Mouse (Mus musculus) heart, adult 2 months (tissue): ENCODE measurements around the gene Clec2g. TPM values are rescaled to one million over a fixed set of nuclear protein-coding genes. Genes with fewer than 3 reads are reported as not detected.
"Not testable (repeated sequence)": the region's sequence is repeated elsewhere in the genome, so short reads cannot be mapped to it uniquely, and the experiment has no call there.

Experiments used
- DNase-seq, 2 experiments: peaks; one replicate each; pipeline ENCODE4 v3.0.0; 2021
- H3K27ac ChIP-seq: fragments of 200-600 bp; 2 replicates; pipeline ENCODE4 v1.8.1; 2022
- H3K27me3 ChIP-seq: fragments of 200-500 bp; 2 replicates; pipeline ENCODE4 v1.6.1; 2012; ENCODE audit warnings: mild to moderate bottlenecking, low read length, inconsistent platforms, mixed read lengths; ENCODE audit not compliant: control insufficient read depth, insufficient read depth
- H3K36me3 ChIP-seq: fragments of 200-500 bp; 2 replicates; pipeline ENCODE4 v1.6.1; 2012; ENCODE audit warnings: low read length, inconsistent platforms; ENCODE audit not compliant: control insufficient read depth, insufficient read depth
- H3K4me1 ChIP-seq: fragments of 200-500 bp; 2 replicates; pipeline ENCODE4 v1.6.1; 2011; ENCODE audit warnings: low read length; ENCODE audit not compliant: control insufficient read depth, insufficient read depth
- H3K4me3 ChIP-seq: fragments of 200-600 bp; 2 replicates; pipeline ENCODE4 v1.8.1; 2022
- H3K79me2 ChIP-seq: fragments of 200-500 bp; replicated peaks from 2 replicates; pipeline ENCODE4 v1.6.1; 2012; ENCODE audit warnings: mild to moderate bottlenecking, inconsistent platforms, low read length, moderate library complexity, mixed read lengths; ENCODE audit not compliant: control insufficient read depth, insufficient read depth
- H3K9ac ChIP-seq: fragments of 200-500 bp; 2 replicates; pipeline ENCODE4 v1.6.1; 2012; ENCODE audit warnings: low read depth, mild to moderate bottlenecking, control low read depth, inconsistent platforms, low read length, mixed read lengths
- CTCF ChIP-seq: fragments of 200-600 bp; IDR thresholded peaks from 2 replicates; pipeline ENCODE4 v1.8.1; 2022; ENCODE audit warnings: antibody characterized with exemption, mild to moderate bottlenecking, moderate library complexity
- EP300 ChIP-seq: fragments of 200-500 bp; IDR thresholded peaks from 2 replicates; pipeline ENCODE4 v1.6.1; 2011; ENCODE audit warnings: low read depth, low read length, control low read depth; ENCODE audit not compliant: insufficient read depth
- POLR2A ChIP-seq: fragments of 200-500 bp; IDR thresholded peaks from 2 replicates; pipeline ENCODE4 v1.6.1; 2011; ENCODE audit warnings: mild to moderate bottlenecking, low read depth, low read length, control low read depth; ENCODE audit not compliant: insufficient read depth
- WGBS: fragments of 180-500 bp; shearing (Covaris S2); methylation state at CpG from one replicate; pipeline ENCODE4 v1.1.7; 2018; 5-methylcytosine and 5-hydroxymethylcytosine counted together
- intact Hi-C: fragments of 180-260 bp; cut with DNase I; formaldehyde crosslinking; loops from one replicate; pipeline ENCODE4 v1.15.1; 2025
- polyA plus RNA-seq: library from polyadenylated mRNA; depleted of rRNA; stranded (reverse); fragments of >200 nt; gene quantifications from 2 replicates; pipeline ENCODE4 v1.2.3, GENCODE M21; 2012
- total RNA-seq, 2 experiments: library from RNA; stranded (reverse); gene quantifications; 2 replicates each; pipeline ENCODE4 v1.2.3; 2021

Clec2g gene
- total and polyA plus RNA-seq, 3 experiments: 1.5 to 2.9 TPM; not detected in 1

DNA sequence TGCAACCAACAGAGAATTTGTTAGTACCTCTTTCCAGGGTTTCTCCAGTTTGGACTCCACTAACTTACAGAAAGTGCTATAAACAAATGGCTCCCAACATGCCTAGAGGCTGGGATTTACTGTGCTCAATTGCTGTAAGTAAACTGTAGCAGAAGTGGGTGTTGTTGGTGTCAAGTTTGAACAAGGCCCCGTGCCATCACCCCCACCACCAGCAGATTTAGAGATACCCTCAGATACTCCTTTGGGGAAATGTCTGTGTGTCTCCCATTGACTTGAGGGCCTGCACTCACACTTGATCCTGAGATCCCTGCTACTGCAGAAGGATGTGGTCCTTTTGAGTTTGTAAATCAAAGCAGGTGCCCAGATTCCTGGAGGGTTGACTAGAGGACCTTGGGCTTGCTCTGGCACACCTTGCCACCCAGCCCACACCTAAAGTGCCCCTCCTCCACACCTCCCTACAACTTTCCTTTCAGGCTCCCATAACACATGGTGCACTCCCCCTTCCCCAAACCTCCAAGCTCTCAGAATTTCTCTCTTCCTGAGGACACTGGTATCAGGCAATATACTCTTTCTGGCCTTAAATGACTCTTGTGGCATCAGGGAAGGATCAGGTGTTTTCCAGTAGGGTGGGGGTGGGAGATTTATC, 37.3 kb downstream of the Clec2g start:
- H3K9ac ChIP-seq: no peak overlapping the region
- no peak overlapping the region for H3K27ac ChIP-seq
- H3K4me1 ChIP-seq: no peaks in the 10 kb centered on the region
- H3K4me3 ChIP-seq: no peak overlapping the region
- intact Hi-C loops: loop anchor here (1.0 kb wide), 1 partner anchor 83 kb away; no protein-coding TSS in a partner anchor
- no peak for TF ChIP-seq CTCF
- no peak for TF ChIP-seq POLR2A
- TF ChIP-seq EP300: no peak
- 57% methylated on average over 1 of the region's 1 CpGs for WGBS
- DNase-seq: no peak
- no peaks in the 10 kb centered on the region for H3K36me3 ChIP-seq
- no peaks in the 10 kb centered on the region for H3K27me3 ChIP-seq
- no peaks in the 10 kb centered on the region for H3K79me2 ChIP-seq

DNA sequence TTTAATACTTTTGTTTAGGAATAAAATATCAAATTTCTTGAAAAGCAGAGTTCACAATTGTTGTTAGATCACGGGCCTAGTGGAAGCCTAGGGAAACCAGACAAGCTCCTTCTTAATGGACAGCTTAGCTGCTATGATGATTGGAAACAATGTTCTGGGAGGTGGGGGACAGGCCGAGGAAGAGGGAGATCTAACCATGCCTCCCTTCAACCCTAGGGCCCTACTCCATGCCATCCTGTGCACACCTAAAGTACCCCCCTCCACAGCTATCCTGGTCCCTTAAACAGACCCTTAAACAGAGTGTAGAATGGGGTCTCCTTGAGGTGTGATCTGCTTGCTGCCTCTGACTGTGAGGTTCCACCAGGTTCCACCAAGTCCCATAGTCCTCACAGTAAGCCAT, 38.0 kb downstream of the Clec2g start:
- TF ChIP-seq EP300 (no peak), POLR2A (no peak), CTCF (no peak)
- H3K36me3 ChIP-seq: no peaks in the 10 kb centered on the region
- H3K4me1 ChIP-seq: no peaks in the 10 kb centered on the region
- no peak overlapping the region for H3K27ac ChIP-seq
- WGBS: 89% methylated on average over 2 of the region's 2 CpGs
- H3K79me2 ChIP-seq: no peaks in the 10 kb centered on the region
- H3K27me3 ChIP-seq: no peaks in the 10 kb centered on the region
- intact Hi-C loops: loop anchor here (1.0 kb wide), 1 partner anchor 84 kb away; no protein-coding TSS in a partner anchor
- no peak for DNase-seq
- no peak overlapping the region for H3K9ac ChIP-seq
- no peak overlapping the region for H3K4me3 ChIP-seq

DNA sequence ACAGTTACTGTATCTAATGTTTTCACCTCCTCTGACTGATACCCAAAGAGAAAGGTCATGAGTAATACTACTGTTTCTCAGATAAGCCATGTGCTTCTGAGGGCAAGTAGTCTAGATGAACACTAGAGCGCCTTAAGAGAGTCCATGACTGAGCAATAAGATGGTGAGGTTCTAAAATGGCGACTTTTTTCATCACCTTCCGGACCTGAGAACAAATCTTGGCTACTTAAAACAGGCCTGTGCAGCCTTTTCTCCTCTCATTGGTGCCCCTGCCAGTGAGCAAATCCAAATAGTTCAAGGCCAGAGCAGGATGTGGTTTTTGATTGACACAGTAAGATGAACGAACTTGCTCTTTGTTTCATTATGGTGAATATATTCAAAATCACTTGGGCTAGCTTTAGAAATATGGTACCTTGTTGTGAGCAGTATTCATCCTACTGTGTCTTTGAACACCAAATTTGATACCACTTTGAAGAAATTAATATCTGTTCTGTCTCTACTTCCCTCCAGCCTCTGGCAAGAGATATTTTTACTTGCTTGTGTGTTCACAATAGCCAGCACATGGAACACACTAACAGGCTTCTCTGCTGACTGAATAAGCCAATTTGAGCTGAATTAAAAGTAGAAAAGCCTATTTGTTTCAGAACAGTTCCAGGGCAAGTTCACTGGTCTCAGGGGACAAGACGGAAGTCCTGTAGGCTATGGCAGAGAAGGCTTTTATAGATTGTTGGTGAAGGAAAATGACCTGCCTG, 38.7 kb downstream of the Clec2g start:
- no peak overlapping the region for H3K4me3 ChIP-seq
- H3K4me1 ChIP-seq: no peaks in the 10 kb centered on the region
- H3K79me2 ChIP-seq: no peaks in the 10 kb centered on the region
- H3K27ac ChIP-seq: no peak overlapping the region
- no peaks in the 10 kb centered on the region for H3K36me3 ChIP-seq
- no peaks in the 10 kb centered on the region for H3K27me3 ChIP-seq
- DNase-seq: no peak
- intact Hi-C loops: loop anchor here (1.0 kb wide), 1 partner anchor 85 kb away; no protein-coding TSS in a partner anchor
- WGBS: 82% methylated on average over 5 of the region's 5 CpGs
- H3K9ac ChIP-seq: no peak overlapping the region
- no peak for TF ChIP-seq POLR2A
- TF ChIP-seq CTCF: no peak
- no peak for TF ChIP-seq EP300

DNA sequence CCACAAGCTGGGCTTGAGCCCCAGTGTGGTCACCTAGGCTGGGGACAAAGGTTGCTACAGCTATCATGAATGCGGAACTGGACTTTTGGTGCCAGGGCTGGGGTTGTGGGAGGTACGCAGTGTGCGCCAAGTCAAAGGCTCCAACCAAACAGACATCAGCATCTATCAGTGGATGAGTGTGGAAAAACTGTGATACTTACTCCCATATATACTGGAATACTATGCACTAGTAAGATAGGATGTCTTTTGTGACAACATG, 39.2 kb downstream of the Clec2g start:
- H3K79me2 ChIP-seq: no peaks in the 10 kb centered on the region
- H3K27me3 ChIP-seq: no peaks in the 10 kb centered on the region
- H3K4me1 ChIP-seq: no peaks in the 10 kb centered on the region
- 89% methylated on average over 3 of the region's 3 CpGs for WGBS
- DNase-seq: no peak
- intact Hi-C loops: no loop called here
- H3K36me3 ChIP-seq: no peaks in the 10 kb centered on the region
- no peak overlapping the region for H3K27ac ChIP-seq
- TF ChIP-seq CTCF: no peak
- TF ChIP-seq POLR2A: no peak
- no peak for TF ChIP-seq EP300
- H3K9ac ChIP-seq: no peak overlapping the region
- no peak overlapping the region for H3K4me3 ChIP-seq

DNA sequence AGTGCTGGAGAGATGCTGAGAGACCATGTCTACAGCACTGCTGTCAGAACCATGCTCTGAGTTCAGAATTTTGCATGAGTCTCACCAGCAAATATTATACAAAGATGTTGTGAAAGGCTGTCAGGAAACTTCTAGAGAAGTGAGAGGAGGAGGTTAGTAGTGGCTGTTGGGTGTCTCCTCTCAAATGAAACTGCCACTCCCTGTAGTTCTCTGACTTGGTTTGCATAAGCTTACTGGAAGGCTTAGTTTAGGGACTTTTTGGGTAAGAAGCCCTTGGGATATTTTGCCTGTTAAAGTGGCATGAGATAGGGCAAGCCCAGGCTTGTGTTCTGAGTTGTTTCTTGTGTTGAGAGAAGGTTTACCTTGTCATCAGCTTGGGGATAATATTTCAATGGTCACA, 40.7 kb downstream of the Clec2g start:
- H3K27ac ChIP-seq, H3K4me1 ChIP-seq, H3K9ac ChIP-seq, DNase-seq, intact Hi-C loops, H3K27me3 ChIP-seq, H3K36me3 ChIP-seq, H3K4me3 ChIP-seq, H3K79me2 ChIP-seq: not testable (repeated sequence)

DNA sequence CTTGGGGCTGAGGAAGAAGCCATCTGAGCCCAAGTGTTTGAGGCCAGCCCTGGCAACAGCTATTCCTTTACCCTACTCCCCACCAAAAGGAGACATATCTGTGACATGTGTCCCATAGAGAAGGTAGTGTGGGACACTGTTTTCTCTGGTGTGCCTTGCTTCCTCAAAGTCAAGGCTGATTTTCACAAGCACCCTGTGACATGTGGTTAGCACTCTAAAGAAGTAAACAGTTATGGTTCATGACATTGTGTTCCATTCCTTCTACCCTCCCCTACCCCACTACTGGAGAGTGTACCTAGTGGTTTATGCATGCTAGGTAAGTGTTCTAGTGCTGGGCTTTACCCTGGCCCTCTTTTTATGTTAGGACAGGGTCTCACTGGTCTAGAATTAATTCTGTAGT, 42.0 kb downstream of the Clec2g start:
- Histone ChIP-seq H3K27ac (no peak overlapping the region), H3K4me1 (no peaks in the 10 kb centered on the region), H3K27me3 (no peaks in the 10 kb centered on the region), H3K79me2 (no peaks in the 10 kb centered on the region), H3K4me3 (no peak overlapping the region), H3K36me3 (no peaks in the 10 kb centered on the region), H3K9ac (no peak overlapping the region)
- DNase-seq: no peak
- TF ChIP-seq CTCF: no peak
- no peak for TF ChIP-seq EP300
- TF ChIP-seq POLR2A: no peak
- intact Hi-C loops: no loop called here

DNA sequence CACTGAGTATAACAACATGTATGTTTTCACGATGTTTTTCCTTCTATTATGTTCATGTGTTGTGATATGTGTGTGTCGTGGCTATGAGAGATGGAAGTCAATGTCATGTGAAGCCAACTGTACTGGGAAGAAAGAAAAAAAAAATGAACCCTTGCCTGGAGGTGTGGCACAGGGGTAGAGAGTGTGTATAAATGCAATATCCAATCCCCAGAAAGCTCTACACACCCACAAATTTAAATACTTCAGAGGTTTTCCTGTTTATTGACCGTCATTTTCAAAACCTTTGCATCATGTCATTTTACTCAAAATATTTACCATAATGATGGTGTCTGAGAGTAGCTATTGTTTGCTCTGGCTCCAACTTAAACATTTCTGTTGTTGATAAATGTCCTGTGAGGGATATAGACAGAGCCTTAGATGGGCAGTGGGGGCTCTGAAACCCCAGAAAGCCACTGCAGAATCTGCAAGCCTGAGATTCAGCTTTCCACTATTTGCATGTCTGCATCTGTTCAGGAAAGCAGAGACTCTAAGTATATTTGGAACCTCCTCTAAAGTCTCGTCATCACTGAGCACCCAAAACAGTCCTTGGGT, 47.9 kb downstream of the Clec2g start:
- 78% methylated on average over 4 of the region's 4 CpGs for WGBS
- intact Hi-C loops, H3K27ac ChIP-seq: not testable (repeated sequence)

More for the DNA sequence above, 47.9 kb downstream of the Clec2g start:
- not testable (repeated sequence) for H3K4me1 ChIP-seq, H3K27me3 ChIP-seq, H3K36me3 ChIP-seq, H3K79me2 ChIP-seq, H3K4me3 ChIP-seq, H3K9ac ChIP-seq, DNase-seq
